Mouse (Mus musculus): ENCODE results near the gene Arvcf.
A peak's percentile ranks its signal among the peaks of the same experiment; 100 is the strongest.

GRCm38 (mm10) chr16:18443385-18443841, 95.4 kb downstream of the Arvcf start:
- peak; percentile 99 for TF ChIP-seq CTCF (IDR thresholded peaks at IDR 0.05; ENCODE audit: insufficient read depth, low read length)
- TF ChIP-seq POLR2A (IDR thresholded peaks at IDR 0.05; ENCODE audit: borderline replicate concordance, extremely low read depth, low read depth, low read length), result no peak

Data from lung, adult 2 months (tissue).